Mouse (Mus musculus) lung, adult 2 months (tissue): ENCODE measurements around the gene Gm49325. TPM values are rescaled to one million over a fixed set of nuclear protein-coding genes. Genes with fewer than 3 reads are reported as not detected.

Experiments used
- DNase-seq: peaks from one replicate; pipeline ENCODE4 v3.0.0; 2022
- H3K4me1 ChIP-seq: fragments of 200-500 bp; 2 replicates; pipeline ENCODE4 v1.6.1; 2011; ENCODE audit warnings: low read length; ENCODE audit not compliant: control insufficient read depth, insufficient read depth
- H3K4me3 ChIP-seq: fragments of 200-500 bp; replicated peaks from 2 replicates; pipeline ENCODE3; 2011; ENCODE audit warnings: low read depth, mild to moderate bottlenecking, control low read depth, low read length; ENCODE audit errors: extremely low read depth
- CTCF ChIP-seq: fragments of 200-500 bp; IDR thresholded peaks from 2 replicates; pipeline ENCODE4 v1.5.1; 2011; ENCODE audit warnings: mild to moderate bottlenecking, low read length, control low read depth; ENCODE audit not compliant: insufficient read depth
- POLR2A ChIP-seq: fragments of 200-500 bp; IDR thresholded peaks from 2 replicates; pipeline ENCODE4 v1.6.1; 2011; ENCODE audit warnings: low read depth, mild to moderate bottlenecking, control low read depth, low read length, borderline replicate concordance; ENCODE audit errors: extremely low read depth
- WGBS: fragments of 180-500 bp; shearing (Covaris S2); methylation state at CpG from one replicate; pipeline ENCODE4 v1.1.7; 2018; 5-methylcytosine and 5-hydroxymethylcytosine counted together
- polyA plus RNA-seq: library from polyadenylated mRNA; depleted of rRNA; stranded (reverse); fragments of >200 nt; gene quantifications from 2 replicates; pipeline ENCODE4 v1.2.3, GENCODE M21; 2012

The Gm49325 gene
- polyA plus RNA-seq, 1 experiment = not detected

- 80% methylated on average over 3 of the region's 3 CpGs for WGBS
- DNase-seq = no peak
- H3K4me3 ChIP-seq = no peak overlapping the region
- no peak for TF ChIP-seq POLR2A
- TF ChIP-seq CTCF = no peak
- peaks cover 30% of the 10 kb centered on the region for H3K4me1 ChIP-seq
These were observed 19.4 kb upstream of the Gm49325 start for GRCm38 (mm10) chr10:77586637-77587036.

- Histone ChIP-seq H3K4me3 (no peak overlapping the region), H3K4me1 (peaks cover 30% of the 10 kb centered on the region)
- TF ChIP-seq CTCF = no peak
- no peak for TF ChIP-seq POLR2A
- DNase-seq = no peak
- WGBS = 66% methylated on average over 6 of the region's 6 CpGs
These were observed 18.8 kb upstream of the Gm49325 start for GRCm38 (mm10) chr10:77587091-77587775.

GRCm38 (mm10) chr10:77588036-77588435 is 18.0 kb upstream of the Gm49325 start:
- Histone ChIP-seq H3K4me3 (no peak overlapping the region), H3K4me1 (peaks cover 23% of the 10 kb centered on the region)
- WGBS = 89% methylated on average over 2 of the region's 2 CpGs
- TF ChIP-seq CTCF = no peak
- no peak for TF ChIP-seq POLR2A
- no peak for DNase-seq

- Histone ChIP-seq H3K4me3 (no peak overlapping the region), H3K4me1 (peaks cover 14% of the 10 kb centered on the region)
- TF ChIP-seq POLR2A (no peak), CTCF (no peak)
- DNase-seq = no peak
- WGBS = 53% methylated on average over 7 of the region's 7 CpGs
These were observed 16.9 kb upstream of the Gm49325 start for GRCm38 (mm10) chr10:77589117-77589516.

- Histone ChIP-seq H3K4me3 (no peak overlapping the region), H3K4me1 (peaks cover 14% of the 10 kb centered on the region)
- no peak for DNase-seq
- WGBS = 55% methylated on average over 8 of the region's 8 CpGs
- TF ChIP-seq CTCF = no peak
- TF ChIP-seq POLR2A = no peak
These were observed 16.2 kb upstream of the Gm49325 start for GRCm38 (mm10) chr10:77589749-77590148.

- peak; percentile 49 for DNase-seq
- H3K4me3 ChIP-seq = no peak overlapping the region
- no peak for TF ChIP-seq POLR2A
- peak; percentile 89 for TF ChIP-seq CTCF
- peaks cover 13% of the 10 kb centered on the region for H3K4me1 ChIP-seq
- 51% methylated on average over 6 of the region's 6 CpGs for WGBS
These were observed 15.2 kb upstream of the Gm49325 start for GRCm38 (mm10) chr10:77590812-77591211.

- TF ChIP-seq CTCF (no peak), POLR2A (no peak)
- WGBS = 78% methylated on average over 6 of the region's 6 CpGs
- Histone ChIP-seq H3K4me3 (no peak overlapping the region), H3K4me1 (peaks cover 9% of the 10 kb centered on the region; the same call in 1 of the 2 replicates)
- DNase-seq = no peak
These were observed 14.5 kb upstream of the Gm49325 start for GRCm38 (mm10) chr10:77591546-77591945.

GRCm38 (mm10) chr10:77596060-77596459 is 9.9 kb upstream of the Gm49325 start:
- no peak for TF ChIP-seq CTCF
- TF ChIP-seq POLR2A = no peak
- 90% methylated on average over 2 of the region's 2 CpGs for WGBS
- no peaks in the 10 kb centered on the region for H3K4me1 ChIP-seq

GRCm38 (mm10) chr10:77603021-77603420 is 3.0 kb upstream of the Gm49325 start:
- 66% methylated on average over 4 of the region's 4 CpGs for whole genome bisulfite sequencing
- no peak overlapping the region for H3K4me3 ChIP-seq
- H3K4me1 ChIP-seq = peaks cover 4% of the 10 kb centered on the region
- no peak for TF ChIP-seq CTCF
- no peak for DNase-seq

More at GRCm38 (mm10) chr10:77596060-77596459, 9.9 kb upstream of the Gm49325 start:
- H3K4me3 ChIP-seq = no peak overlapping the region
- DNase-seq = no peak

- WGBS = 89% methylated on average over 6 of the region's 6 CpGs
- no peak for DNase-seq
These were observed 1.9 kb upstream of the Gm49325 start for GRCm38 (mm10) chr10:77604111-77604510.

More at GRCm38 (mm10) chr10:77604111-77604510, 1.9 kb upstream of the Gm49325 start:
- Histone ChIP-seq H3K4me1 (peaks cover 4% of the 10 kb centered on the region), H3K4me3 (no peak overlapping the region)
- peak; percentile 42; the same call in 1 of the 2 replicates for TF ChIP-seq CTCF
- no peak for TF ChIP-seq POLR2A
